Mouse (Mus musculus) stomach, embryonic 15.5 days (tissue): ENCODE measurements around the gene Tada2b. TPM values are rescaled to one million over a fixed set of nuclear protein-coding genes. Genes with fewer than 3 reads are reported as not detected.

Experiments used
- ATAC-seq: fragments of 200-750 bp; cut with Nextera tagmentation; 2 replicates; pipeline ENCODE4 v1.8.0; 2017; ENCODE audit warnings: low read depth, moderate number of reproducible peaks, moderate TSS enrichment; ENCODE audit not compliant: insufficient read depth, low FRiP score
- H3K27ac ChIP-seq: fragments of 300-500 bp; sonication (generic); 2 replicates; pipeline ENCODE4 v1.5.1; 2015; ENCODE audit warnings: mild to moderate bottlenecking, inconsistent platforms
- H3K27me3 ChIP-seq: fragments of 300-500 bp; sonication (generic); replicated peaks from 2 replicates; pipeline ENCODE4 v1.6.1; 2015; ENCODE audit warnings: inconsistent platforms
- H3K36me3 ChIP-seq: fragments of 300-500 bp; sonication (generic); 2 replicates; pipeline ENCODE4 v1.6.1; 2015; ENCODE audit warnings: inconsistent platforms
- H3K4me1 ChIP-seq: fragments of 300-500 bp; sonication (generic); 2 replicates; pipeline ENCODE4 v1.6.1; 2015; ENCODE audit warnings: inconsistent platforms
- H3K4me2 ChIP-seq: fragments of 300-500 bp; sonication (generic); 2 replicates; pipeline ENCODE4 v1.6.1; 2015; ENCODE audit warnings: mild to moderate bottlenecking, inconsistent platforms
- H3K4me3 ChIP-seq: fragments of 300-500 bp; sonication (generic); replicated peaks from 2 replicates; pipeline ENCODE4 v1.5.1; 2015; ENCODE audit warnings: inconsistent platforms
- H3K9ac ChIP-seq: fragments of 300-500 bp; sonication (generic); 2 replicates; pipeline ENCODE4 v1.6.1; 2015; ENCODE audit warnings: inconsistent platforms
- H3K9me3 ChIP-seq: fragments of 300-500 bp; sonication (generic); 2 replicates; pipeline ENCODE4 v1.6.1; 2016; ENCODE audit warnings: inconsistent platforms
- WGBS: fragments of 180-500 bp; shearing (Covaris S2); methylation state at CpG from one replicate; pipeline ENCODE4 v1.1.7; 2015; 5-methylcytosine and 5-hydroxymethylcytosine counted together
- polyA plus RNA-seq: library from polyadenylated mRNA; unstranded; fragments of >200 nt; fragmentation: Nextera tagmentation; extraction: Ambion mirVana; gene quantifications from 2 replicates; pipeline ENCODE4 v1.2.1, GENCODE M21; 2015

Gene Tada2b
- polyA plus RNA-seq, 1 experiment from 2014 or later: 2.0 TPM

DNA sequence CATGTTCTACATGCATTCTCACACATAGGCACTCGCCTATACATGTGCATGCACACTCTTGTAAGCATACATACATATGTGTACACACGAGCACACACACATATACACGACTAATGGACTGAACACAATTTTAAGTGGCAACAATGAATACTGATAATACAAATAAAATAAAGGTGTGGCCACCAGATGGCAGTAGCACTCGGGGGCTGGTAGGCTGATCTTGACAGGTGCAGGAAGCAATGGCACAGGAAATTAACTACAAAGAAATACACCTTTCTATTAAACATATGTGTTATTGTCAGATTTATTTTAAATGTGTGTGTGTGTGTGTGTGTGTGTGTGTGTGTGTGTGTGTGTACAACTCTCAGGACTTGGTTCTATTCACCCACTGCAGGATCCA, 25.2 kb downstream of the Tada2b start:
- Histone ChIP-seq H3K4me3 (no peak overlapping the region), H3K9me3 (no peaks in the 10 kb centered on the region), H3K27ac (no peak overlapping the region), H3K27me3 (no peaks in the 10 kb centered on the region), H3K4me2 (no peak overlapping the region), H3K36me3 (no peaks in the 10 kb centered on the region), H3K9ac (no peak overlapping the region), H3K4me1 (peaks cover 3% of the 10 kb centered on the region; the same call in 1 of the 2 replicates)
- WGBS: 16% methylated on average over 4 of the region's 4 CpGs
- ATAC-seq: no peak

- no peaks in the 10 kb centered on the region for H3K27me3 ChIP-seq
- no peak overlapping the region for H3K27ac ChIP-seq
- H3K4me1 ChIP-seq: no peaks in the 10 kb centered on the region
- H3K9me3 ChIP-seq: no peaks in the 10 kb centered on the region
- no peaks in the 10 kb centered on the region for H3K36me3 ChIP-seq
- WGBS: 70% methylated on average over 4 of the region's 4 CpGs
- H3K9ac ChIP-seq: no peak overlapping the region
- no peak overlapping the region for H3K4me2 ChIP-seq
- no peak overlapping the region for H3K4me3 ChIP-seq
- no peak for ATAC-seq
Measured at GRCm38 (mm10) chr5:36457706-36458105, 26.4 kb downstream of the Tada2b start.

DNA sequence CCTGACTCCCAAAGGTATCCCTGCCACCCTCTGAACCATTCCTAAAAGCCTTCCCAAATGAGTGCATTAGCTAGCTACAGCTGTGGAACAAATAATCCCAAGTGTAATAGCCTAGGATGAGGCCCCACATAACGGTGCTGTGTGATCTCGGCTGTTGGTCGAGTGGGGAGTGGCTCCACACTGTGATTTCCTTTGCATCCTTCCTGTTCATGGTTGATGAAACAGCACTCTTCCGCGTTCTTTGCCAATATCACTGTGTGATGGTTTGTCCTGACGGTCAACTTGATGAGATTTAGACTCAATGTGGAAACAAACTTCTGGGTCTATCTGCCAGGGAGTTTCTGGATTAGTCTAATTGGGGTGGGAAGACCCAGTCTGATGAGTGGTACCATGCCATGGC, 31.3 kb downstream of the Tada2b start:
- no peaks in the 10 kb centered on the region for H3K27me3 ChIP-seq
- H3K9ac ChIP-seq: no peak overlapping the region
- H3K36me3 ChIP-seq: no peaks in the 10 kb centered on the region
- no peaks in the 10 kb centered on the region for H3K4me1 ChIP-seq
- no peak for ATAC-seq
- H3K4me3 ChIP-seq: no peak overlapping the region
- 78% methylated on average over 6 of the region's 6 CpGs for WGBS
- H3K4me2 ChIP-seq: no peak overlapping the region
- H3K9me3 ChIP-seq: no peaks in the 10 kb centered on the region
- H3K27ac ChIP-seq: no peak overlapping the region

GRCm38 (mm10) chr5:36451872-36452389, 32.2 kb downstream of the Tada2b start:
- no peaks in the 10 kb centered on the region for H3K27me3 ChIP-seq
- no peaks in the 10 kb centered on the region for H3K9me3 ChIP-seq
- H3K4me3 ChIP-seq: no peak overlapping the region
- ATAC-seq: no peak
- 65% methylated on average over 10 of the region's 10 CpGs for WGBS
- H3K27ac ChIP-seq: no peak overlapping the region
- no peak overlapping the region for H3K4me2 ChIP-seq
- no peaks in the 10 kb centered on the region for H3K36me3 ChIP-seq
- no peak overlapping the region for H3K9ac ChIP-seq
- H3K4me1 ChIP-seq: no peaks in the 10 kb centered on the region

GRCm38 (mm10) chr5:36451119-36451518, 33.0 kb downstream of the Tada2b start:
- no peaks in the 10 kb centered on the region for H3K27me3 ChIP-seq
- WGBS: 20% methylated on average over 10 of the region's 10 CpGs
- no peaks in the 10 kb centered on the region for H3K36me3 ChIP-seq
- H3K4me1 ChIP-seq: no peaks in the 10 kb centered on the region
- no peaks in the 10 kb centered on the region for H3K9me3 ChIP-seq
- H3K9ac ChIP-seq: no peak overlapping the region
- ATAC-seq: no peak
- H3K27ac ChIP-seq: no peak overlapping the region
- H3K4me2 ChIP-seq: no peak overlapping the region
- no peak overlapping the region for H3K4me3 ChIP-seq

DNA sequence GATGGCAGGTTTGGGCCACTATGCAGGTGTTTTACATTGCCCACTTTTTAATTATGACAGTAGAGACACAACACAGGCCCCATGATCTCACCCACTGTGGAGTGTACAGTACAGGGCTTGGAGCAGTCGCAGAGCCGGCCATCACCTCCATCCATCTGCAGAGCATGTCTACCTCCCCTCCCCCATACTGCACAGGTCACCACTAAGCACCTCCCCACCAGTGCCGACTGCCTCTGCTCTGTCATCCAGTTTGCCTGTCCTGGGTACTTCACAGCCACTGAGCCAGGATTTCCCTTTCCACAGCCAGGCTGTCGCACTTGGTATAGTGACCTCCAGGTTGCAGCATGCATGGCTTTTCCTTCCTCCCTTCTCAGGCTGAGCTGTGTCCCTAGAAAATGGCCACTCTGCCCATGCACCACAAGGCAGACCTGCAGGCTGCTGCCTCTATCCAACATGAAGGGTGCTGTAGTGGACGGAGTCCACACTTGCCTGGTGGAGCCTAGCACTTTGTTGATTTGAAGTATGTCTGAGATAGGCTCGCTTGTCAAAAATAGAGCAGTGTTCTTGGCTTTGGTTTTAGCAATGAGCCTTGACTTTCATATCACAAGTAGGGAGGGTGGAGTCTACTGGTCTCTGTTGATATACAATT, 34.3 kb downstream of the Tada2b start:
- no peak for ATAC-seq
- H3K9me3 ChIP-seq: no peaks in the 10 kb centered on the region
- no peak overlapping the region for H3K27ac ChIP-seq
- H3K36me3 ChIP-seq: no peaks in the 10 kb centered on the region
- H3K4me1 ChIP-seq: 0 out of 2 replicates have a peak, but pooled peaks cover 4% of the 10 kb centered on the region
- H3K4me3 ChIP-seq: no peak overlapping the region
- no peak overlapping the region for H3K9ac ChIP-seq
- no peak overlapping the region for H3K4me2 ChIP-seq
- WGBS: 63% methylated on average over 6 of the region's 6 CpGs
- no peaks in the 10 kb centered on the region; the same call in 1 of the 2 replicates for H3K27me3 ChIP-seq

- H3K27ac ChIP-seq: no peak overlapping the region
- no peaks in the 10 kb centered on the region for H3K36me3 ChIP-seq
- WGBS: 90% methylated on average over 12 of the region's 12 CpGs
Measured at GRCm38 (mm10) chr5:36447872-36448271, 36.2 kb downstream of the Tada2b start.

DNA sequence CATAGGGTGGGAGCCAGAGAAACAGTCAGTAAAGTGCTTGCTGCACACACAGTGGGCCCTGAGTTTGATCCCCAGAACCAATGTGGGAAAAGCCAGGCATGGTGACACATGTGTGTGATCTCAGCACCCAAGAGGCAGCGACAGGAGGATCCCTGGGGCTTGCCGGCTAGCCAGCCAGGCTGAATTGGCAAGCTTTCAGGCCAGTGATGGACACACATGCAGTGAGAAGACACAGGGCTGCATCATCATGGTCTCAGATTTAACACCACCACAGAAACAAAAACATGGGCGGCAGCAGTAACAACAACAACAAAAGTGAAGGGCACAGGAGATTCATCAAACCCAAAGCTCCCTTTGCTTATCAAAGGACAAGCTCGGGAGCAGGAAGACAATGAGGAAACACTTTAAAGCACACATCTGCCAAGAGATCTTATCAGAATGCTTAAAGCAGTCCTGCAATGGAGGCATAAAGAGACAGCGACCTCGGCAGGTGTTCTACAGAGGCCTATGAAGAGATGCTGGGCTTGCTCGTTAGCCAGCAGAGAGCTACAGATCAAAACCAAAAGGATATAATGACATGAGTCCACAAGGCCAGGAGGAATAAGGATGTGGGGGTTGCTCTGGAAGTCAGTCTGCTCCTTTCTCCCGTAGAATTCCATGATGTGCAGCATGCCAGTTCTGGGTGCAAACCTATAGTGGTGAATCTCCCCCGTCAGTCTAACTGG, 37.8 kb downstream of the Tada2b start:
- Histone ChIP-seq H3K27me3 (no peaks in the 10 kb centered on the region; the same call in 1 of the 2 replicates), H3K9me3 (no peaks in the 10 kb centered on the region), H3K4me2 (no peak overlapping the region), H3K4me3 (no peak overlapping the region), H3K36me3 (no peaks in the 10 kb centered on the region), H3K4me1 (0 out of 2 replicates have a peak, but pooled peaks cover 4% of the 10 kb centered on the region), H3K27ac (no peak overlapping the region), H3K9ac (no peak overlapping the region)
- no peak for ATAC-seq
- 38% methylated on average over 9 of the region's 9 CpGs for WGBS

More at GRCm38 (mm10) chr5:36447872-36448271, 36.2 kb downstream of the Tada2b start:
- Histone ChIP-seq H3K4me3 (no peak overlapping the region), H3K4me1 (0 out of 2 replicates have a peak, but pooled peaks cover 4% of the 10 kb centered on the region), H3K4me2 (no peak overlapping the region), H3K27me3 (no peaks in the 10 kb centered on the region; the same call in 1 of the 2 replicates), H3K9me3 (no peaks in the 10 kb centered on the region), H3K9ac (no peak overlapping the region)
- ATAC-seq: no peak

GRCm38 (mm10) chr5:36445028-36445427, 39.1 kb downstream of the Tada2b start:
- 0 out of 2 replicates have a peak, but pooled peaks cover 4% of the 10 kb centered on the region for H3K4me1 ChIP-seq
- no peak overlapping the region for H3K27ac ChIP-seq
- H3K4me2 ChIP-seq: no peak overlapping the region
- no peaks in the 10 kb centered on the region; the same call in 1 of the 2 replicates for H3K27me3 ChIP-seq
- H3K9ac ChIP-seq: no peak overlapping the region
- no peak overlapping the region for H3K4me3 ChIP-seq
- WGBS: 24% methylated on average over 8 of the region's 8 CpGs
- no peaks in the 10 kb centered on the region for H3K36me3 ChIP-seq
- no peak for ATAC-seq
- no peaks in the 10 kb centered on the region for H3K9me3 ChIP-seq

GRCm38 (mm10) chr5:36444611-36445010, 39.5 kb downstream of the Tada2b start:
- Histone ChIP-seq H3K27ac (no peak overlapping the region), H3K9ac (no peak overlapping the region), H3K4me3 (no peak overlapping the region), H3K4me2 (no peak overlapping the region), H3K36me3 (no peaks in the 10 kb centered on the region), H3K4me1 (0 out of 2 replicates have a peak, but pooled peaks cover 4% of the 10 kb centered on the region), H3K9me3 (no peaks in the 10 kb centered on the region), H3K27me3 (no peaks in the 10 kb centered on the region; the same call in 1 of the 2 replicates)
- WGBS: 52% methylated on average over 4 of the region's 4 CpGs
- ATAC-seq: no peak

GRCm38 (mm10) chr5:36440741-36441140, 43.3 kb downstream of the Tada2b start:
- H3K9ac ChIP-seq: no peak overlapping the region
- H3K27ac ChIP-seq: no peak overlapping the region
- no peaks in the 10 kb centered on the region; the same call in 1 of the 2 replicates for H3K27me3 ChIP-seq
- H3K9me3 ChIP-seq: no peaks in the 10 kb centered on the region
- H3K4me2 ChIP-seq: no peak overlapping the region
- no peaks in the 10 kb centered on the region for H3K36me3 ChIP-seq
- 0 out of 2 replicates have a peak, but pooled peaks cover 4% of the 10 kb centered on the region for H3K4me1 ChIP-seq
- H3K4me3 ChIP-seq: no peak overlapping the region
- ATAC-seq: no peak
- WGBS: 60% methylated on average over 3 of the region's 3 CpGs

GRCm38 (mm10) chr5:36436858-36437257, 47.2 kb downstream of the Tada2b start:
- ATAC-seq: no peak; the same call in 1 of the 2 replicates
- Histone ChIP-seq H3K4me2 (no peak overlapping the region), H3K9me3 (no peaks in the 10 kb centered on the region), H3K9ac (no peak overlapping the region), H3K27ac (no peak overlapping the region), H3K27me3 (no peaks in the 10 kb centered on the region), H3K4me3 (no peak overlapping the region), H3K36me3 (no peaks in the 10 kb centered on the region), H3K4me1 (no peaks in the 10 kb centered on the region)
- WGBS: 62% methylated on average over 4 of the region's 4 CpGs
